Mouse (Mus musculus): ENCODE measurements at regions not wholly inside any gene's neighbourhood (a gene's known extent, or its start where the extent isn't known, plus 50 kb on each side); places are given as distances from the start of the nearest gene placed in this dataset.
A peak's percentile ranks its signal among the peaks of the same experiment; 100 is the strongest.
"Not testable (repeated sequence)": the region's sequence is repeated elsewhere in the genome, so short reads cannot be mapped to it uniquely, and the experiment has no call there.

- intact Hi-C loops (cut with DNase I), result no loop called here
- DNase-seq, result no peak
Measured at GRCm38 (mm10) chr4:143055371-143055770, 157.4 kb downstream of the Prdm2 start.

GRCm38 (mm10) chr4:143053029-143053428, 159.8 kb downstream of the Prdm2 start:
- DNase-seq, result no peak
- intact Hi-C loops (cut with DNase I), result no loop called here

GRCm38 (mm10) chr4:143051205-143051604, 161.6 kb downstream of the Prdm2 start:
- DNase-seq, result no peak
- intact Hi-C loops (cut with DNase I), result no loop called here

- intact Hi-C loops (cut with DNase I), result no loop called here
- no peak for DNase-seq
Measured at GRCm38 (mm10) chr4:143045245-143045644, 167.6 kb downstream of the Prdm2 start.

- intact Hi-C loops (cut with DNase I), result no loop called here
- DNase-seq, result no peak
Measured at GRCm38 (mm10) chr4:143042806-143043205, 170.0 kb downstream of the Prdm2 start.

GRCm38 (mm10) chr4:143038626-143039025, 174.2 kb downstream of the Prdm2 start:
- DNase-seq, result no peak
- intact Hi-C loops (cut with DNase I), result no loop called here

- no peak for DNase-seq
- intact Hi-C loops (cut with DNase I), result no loop called here
Measured at GRCm38 (mm10) chr4:143036704-143037103, 176.1 kb downstream of the Prdm2 start.

- DNase-seq; intact Hi-C loops (cut with DNase I): not testable (repeated sequence)
Measured at GRCm38 (mm10) chr4:143035089-143035488, 177.7 kb downstream of the Prdm2 start.

GRCm38 (mm10) chr4:143034324-143034723, 178.5 kb downstream of the Prdm2 start:
- DNase-seq; intact Hi-C loops (cut with DNase I): not testable (repeated sequence)

- intact Hi-C loops (cut with DNase I), result loop anchor here (5.0 to 10.0 kb wide), 3 partner anchors 82 to 1015 kb away; partner anchors contain the start of gene Fhad1
- DNase-seq, result not testable (repeated sequence)
Measured at GRCm38 (mm10) chr4:143029813-143030212, 183.0 kb downstream of the Prdm2 start.

- intact Hi-C loops (cut with DNase I), result loop anchor here (1.0 to 10.0 kb wide), 4 partner anchors 85 to 1012 kb away; partner anchors contain the start of gene Fhad1
- DNase-seq, result peak; percentile 53 to 58
Measured at GRCm38 (mm10) chr4:143027292-143027691, 185.5 kb downstream of the Prdm2 start.

- intact Hi-C loops (cut with DNase I), result loop anchor here (1.0 to 10.0 kb wide), 4 partner anchors 117 to 1007 kb away; partner anchors contain the start of gene Fhad1
- DNase-seq, result peak; percentile 51 to 58
Measured at GRCm38 (mm10) chr4:143021242-143021881, 191.4 kb downstream of the Prdm2 start.

- intact Hi-C loops (cut with DNase I), result loop anchor here (1.0 to 10.0 kb wide), 4 partner anchors 116 to 1006 kb away; partner anchors contain the start of gene Fhad1
- DNase-seq, result no peak
Measured at GRCm38 (mm10) chr4:143020658-143021057, 192.1 kb downstream of the Prdm2 start.

- intact Hi-C loops (cut with DNase I), result no loop called here
Measured at GRCm38 (mm10) chr4:143012900-143013299, 199.9 kb downstream of the Prdm2 start.

GRCm38 (mm10) chr4:143001961-143002360, 210.8 kb downstream of the Prdm2 start:
- no peak for DNase-seq
- intact Hi-C loops (cut with DNase I), result no loop called here

More at GRCm38 (mm10) chr4:143012900-143013299, 199.9 kb downstream of the Prdm2 start:
- no peak for DNase-seq

- DNase-seq, result no peak
- intact Hi-C loops (cut with DNase I), result no loop called here
Measured at GRCm38 (mm10) chr4:143001486-143001885, 211.3 kb downstream of the Prdm2 start.

GRCm38 (mm10) chr4:142996406-142996805, 216.4 kb downstream of the Prdm2 start:
- DNase-seq, result no peak
- intact Hi-C loops (cut with DNase I), result no loop called here

GRCm38 (mm10) chr4:142991401-142991800, 221.4 kb downstream of the Prdm2 start:
- intact Hi-C loops (cut with DNase I), result no loop called here
- DNase-seq, result no peak

- intact Hi-C loops (cut with DNase I), result no loop called here
- DNase-seq, result no peak
Measured at GRCm38 (mm10) chr4:142989175-142989574, 223.6 kb downstream of the Prdm2 start.

- no peak for DNase-seq
- intact Hi-C loops (cut with DNase I), result no loop called here
Measured at GRCm38 (mm10) chr4:142983295-142983624, 229.5 kb downstream of the Prdm2 start.

- no peak for DNase-seq
- intact Hi-C loops (cut with DNase I), result no loop called here
Measured at GRCm38 (mm10) chr4:142982585-142983294, 230.1 kb downstream of the Prdm2 start.

- intact Hi-C loops (cut with DNase I), result no loop called here
- DNase-seq, result no peak
Measured at GRCm38 (mm10) chr4:142975620-142976019, 237.2 kb downstream of the Prdm2 start.
